Mouse (Mus musculus): Measurements from ENCODE around the gene Ms4a18.

DNA sequence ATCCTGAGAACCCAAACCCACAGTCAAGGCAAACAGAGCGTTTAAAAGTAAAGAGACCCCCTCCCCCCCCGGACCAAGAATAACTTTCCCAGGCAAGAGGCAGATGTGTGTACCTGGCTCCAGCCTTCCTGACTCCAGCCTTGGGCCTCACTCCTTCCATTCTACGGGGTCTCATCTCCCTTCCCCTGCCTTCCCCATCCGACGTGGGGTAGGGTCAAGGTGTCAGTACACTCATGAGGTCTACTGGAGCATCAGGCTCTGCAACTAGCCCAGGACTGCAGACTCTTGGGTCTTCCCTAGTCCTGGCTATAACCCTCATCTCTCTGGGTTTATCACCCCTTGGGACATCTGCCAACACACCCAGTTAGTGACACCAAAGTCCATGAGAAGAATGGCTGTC is 37.6 kb downstream of the Ms4a18 start:
- no peak for TF ChIP-seq CTCF (IDR thresholded peaks at IDR 0.05; ENCODE audit: low read depth, low read length)
- no peak for TF ChIP-seq GATA1 (IDR thresholded peaks at IDR 0.05; ENCODE audit: borderline replicate concordance, low read length)
- TF ChIP-seq POLR2AphosphoS5 (IDR thresholded peaks at IDR 0.05; ENCODE audit: insufficient replicate concordance, low read depth, low read length) = no peak
